Mouse (Mus musculus) induced T-regulatory cell, adult 2 months (primary cell): ENCODE measurements around the gene Doc2g.
"Not testable (repeated sequence)": the region's sequence is repeated elsewhere in the genome, so short reads cannot be mapped to it uniquely, and the experiment has no call there.

Source experiments
- DNase-seq: peaks from one replicate; pipeline ENCODE4 v3.0.0-alpha.2; 2012; ENCODE audit warnings: low read depth

The Doc2g gene

GRCm38 (mm10) chr19:4003112-4003511 lies at the start of gene Doc2g:
Doc2g (plus strand) TSS chr19:4003313.
- DNase-seq = no peak

- no peak for DNase-seq
These were observed 48.1 kb upstream of the Doc2g start for GRCm38 (mm10) chr19:3955033-3955432.

GRCm38 (mm10) chr19:3955804-3956203 lies 47.3 kb upstream of the Doc2g start:
- no peak for DNase-seq

GRCm38 (mm10) chr19:3957296-3958036 lies 45.6 kb upstream of the Doc2g start:
- DNase-seq = not testable (repeated sequence)

GRCm38 (mm10) chr19:3958470-3958869 lies 44.6 kb upstream of the Doc2g start, which contains the start of gene Aldh3b3:
Aldh3b3 (plus strand) TSS chr19:3958645.
- no peak for DNase-seq

GRCm38 (mm10) chr19:3959030-3959429 lies 44.1 kb upstream of the Doc2g start:
- no peak for DNase-seq

GRCm38 (mm10) chr19:3960211-3960610 lies 42.9 kb upstream of the Doc2g start:
- no peak for DNase-seq

- DNase-seq = not testable (repeated sequence)
These were observed 41.3 kb upstream of the Doc2g start for GRCm38 (mm10) chr19:3961805-3962204.

- DNase-seq = peak; percentile 53
These were observed 40.6 kb upstream of the Doc2g start for GRCm38 (mm10) chr19:3962469-3962868.

GRCm38 (mm10) chr19:3964030-3964429 lies 39.1 kb upstream of the Doc2g start:
- no peak for DNase-seq

GRCm38 (mm10) chr19:3966330-3967075 lies 36.6 kb upstream of the Doc2g start:
- no peak for DNase-seq

- no peak for DNase-seq
These were observed 35.9 kb upstream of the Doc2g start for GRCm38 (mm10) chr19:3967258-3967657.

GRCm38 (mm10) chr19:3972229-3972628 lies 30.9 kb upstream of the Doc2g start, which contains the start of gene Aldh3b2:
Aldh3b2 (plus strand) TSS chr19:3972328.
- DNase-seq = no peak

GRCm38 (mm10) chr19:3974608-3975007 lies 28.5 kb upstream of the Doc2g start:
- DNase-seq = not testable (repeated sequence)

GRCm38 (mm10) chr19:3975866-3976265 lies 27.2 kb upstream of the Doc2g start:
- DNase-seq = peak; percentile 80

- peak; percentile 92 for DNase-seq
These were observed 22.8 kb upstream of the Doc2g start for GRCm38 (mm10) chr19:3980309-3980708.

GRCm38 (mm10) chr19:3980917-3981316 lies 22.2 kb upstream of the Doc2g start:
- DNase-seq = no peak

GRCm38 (mm10) chr19:3983527-3984200 lies 19.4 kb upstream of the Doc2g start:
- DNase-seq = no peak

- no peak for DNase-seq
These were observed 17.8 kb upstream of the Doc2g start for GRCm38 (mm10) chr19:3985261-3985681.

- DNase-seq = peak; percentile 33
These were observed 16.8 kb upstream of the Doc2g start, which contains the start of gene Acy3 for GRCm38 (mm10) chr19:3986334-3986733. Acy3 (plus strand) TSS chr19:3986570.

GRCm38 (mm10) chr19:3988066-3988465 lies 15.0 kb upstream of the Doc2g start:
- DNase-seq = no peak

GRCm38 (mm10) chr19:3988750-3989149 lies 14.4 kb upstream of the Doc2g start:
- DNase-seq = peak; percentile 50
